Mouse (Mus musculus) NIH3T3 (cell line): ENCODE measurements around the gene Anks1.
A peak's percentile ranks its signal among the peaks of the same experiment; 100 is the strongest.
"Not testable (repeated sequence)": the region's sequence is repeated elsewhere in the genome, so short reads cannot be mapped to it uniquely, and the experiment has no call there.

ENCODE experiments used
- DNase-seq: peaks from one replicate; pipeline ENCODE4 v3.0.0-alpha.2; 2012; ENCODE audit warnings: low read depth

The Anks1 gene

DNA sequence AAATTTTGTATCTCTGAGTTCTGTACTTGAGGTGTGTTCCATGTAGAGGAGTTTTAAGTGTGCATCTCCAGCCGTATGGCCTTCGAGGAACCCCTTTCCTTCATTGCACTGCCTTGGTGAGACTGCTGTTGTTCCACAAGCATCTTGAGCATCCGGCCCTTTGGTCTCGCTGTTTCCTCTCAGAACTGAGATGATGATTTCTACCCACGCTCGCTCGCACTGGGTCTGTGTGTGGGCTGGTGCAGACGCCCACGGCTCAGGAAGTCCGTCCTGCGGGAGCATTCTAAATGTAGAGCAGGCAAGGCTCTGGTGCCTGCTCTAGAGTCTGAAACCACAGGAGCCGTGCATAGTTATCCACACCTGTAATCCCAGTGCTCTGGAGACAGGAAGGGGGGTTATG is 88.1 kb downstream of the Anks1 start:
- no peak for DNase-seq

- DNase-seq = not testable (repeated sequence)
These were observed 90.7 kb downstream of the Anks1 start for GRCm38 (mm10) chr17:27999683-28000273.

- peak; percentile 39 for DNase-seq
These were observed 91.3 kb downstream of the Anks1 start for GRCm38 (mm10) chr17:28000389-28000788.

- peak; percentile 36 for DNase-seq
These were observed 91.7 kb downstream of the Anks1 start for GRCm38 (mm10) chr17:28000851-28001250.

GRCm38 (mm10) chr17:28005393-28005792 is 96.3 kb downstream of the Anks1 start:
- no peak for DNase-seq

DNA sequence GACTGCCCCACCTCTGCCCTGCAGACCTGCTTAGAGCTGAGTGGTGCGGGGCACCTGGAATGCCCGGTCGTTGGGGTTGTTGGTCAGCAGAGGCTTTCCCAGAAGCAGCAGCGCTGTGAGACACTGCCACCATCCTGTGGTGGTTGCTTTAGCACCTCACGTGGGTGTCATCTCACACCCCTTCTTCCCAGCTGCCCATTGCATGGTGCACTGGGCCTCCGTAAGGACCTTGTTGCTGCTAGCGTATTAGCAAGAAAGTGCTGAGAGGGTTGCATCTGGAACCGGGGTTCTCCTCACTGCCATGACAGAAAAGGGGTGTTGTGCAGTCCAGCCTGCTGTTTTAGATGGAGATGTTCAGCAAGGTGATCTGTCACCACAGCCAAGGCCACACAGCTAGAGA is 97.1 kb downstream of the Anks1 start:
- DNase-seq = no peak

DNA sequence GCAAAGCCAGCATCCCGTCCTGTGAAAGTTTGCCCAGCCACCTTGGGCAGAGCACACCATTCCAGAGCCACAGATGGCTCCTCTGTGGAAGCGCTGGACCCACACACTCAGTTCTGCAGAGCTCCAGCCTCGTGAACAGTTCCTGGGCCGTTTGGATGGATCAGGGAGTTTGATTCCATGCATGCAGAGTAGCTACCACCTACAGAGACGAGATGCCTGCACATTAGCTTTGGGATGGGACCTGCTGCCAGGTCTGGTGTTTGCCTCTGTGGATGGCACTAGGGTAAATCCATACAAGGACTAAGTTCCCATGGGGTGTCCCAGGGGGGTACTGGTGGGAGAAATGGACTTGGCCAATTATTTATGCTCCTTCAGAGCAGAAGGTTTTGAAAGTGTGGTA is 97.5 kb downstream of the Anks1 start:
- DNase-seq = no peak

- peak; percentile 27 for DNase-seq
These were observed 98.2 kb downstream of the Anks1 start for GRCm38 (mm10) chr17:28007179-28007811.

DNA sequence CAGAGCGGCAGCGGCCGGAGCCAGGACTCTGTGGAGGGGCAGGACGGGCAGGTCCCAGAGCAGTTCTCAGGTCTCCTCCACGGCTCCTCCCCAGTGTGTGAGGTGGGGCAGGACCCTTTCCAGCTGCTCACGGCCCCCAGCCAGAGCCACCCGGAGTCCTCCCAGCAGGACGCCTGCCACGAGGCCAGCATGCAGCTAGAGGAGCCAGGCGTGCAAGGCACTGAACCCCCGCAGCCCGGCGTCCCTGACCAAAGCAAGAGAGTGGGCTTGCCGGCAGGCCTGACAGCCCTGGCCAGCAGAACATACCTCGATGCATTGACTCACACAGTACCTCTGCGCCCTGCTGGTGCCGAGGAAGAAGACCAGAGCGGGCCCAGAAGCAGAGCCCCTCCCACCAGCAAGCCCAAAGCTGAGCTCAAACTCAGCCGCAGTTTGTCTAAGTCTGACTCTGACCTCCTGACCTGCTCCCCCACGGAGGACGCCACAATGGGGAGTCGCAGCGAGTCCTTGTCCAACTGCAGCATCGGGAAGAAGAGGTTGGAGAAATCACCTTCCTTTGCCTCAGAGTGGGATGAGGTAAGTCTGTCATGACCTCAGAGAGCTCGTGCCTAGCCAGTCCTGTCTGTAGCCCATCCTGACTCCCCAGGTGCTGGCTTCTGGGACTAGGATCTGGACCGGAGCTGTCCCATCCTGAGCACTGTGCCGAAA is 98.9 kb downstream of the Anks1 start:
- no peak for DNase-seq

- no peak for DNase-seq
These were observed 99.5 kb downstream of the Anks1 start for GRCm38 (mm10) chr17:28008565-28008981.

DNA sequence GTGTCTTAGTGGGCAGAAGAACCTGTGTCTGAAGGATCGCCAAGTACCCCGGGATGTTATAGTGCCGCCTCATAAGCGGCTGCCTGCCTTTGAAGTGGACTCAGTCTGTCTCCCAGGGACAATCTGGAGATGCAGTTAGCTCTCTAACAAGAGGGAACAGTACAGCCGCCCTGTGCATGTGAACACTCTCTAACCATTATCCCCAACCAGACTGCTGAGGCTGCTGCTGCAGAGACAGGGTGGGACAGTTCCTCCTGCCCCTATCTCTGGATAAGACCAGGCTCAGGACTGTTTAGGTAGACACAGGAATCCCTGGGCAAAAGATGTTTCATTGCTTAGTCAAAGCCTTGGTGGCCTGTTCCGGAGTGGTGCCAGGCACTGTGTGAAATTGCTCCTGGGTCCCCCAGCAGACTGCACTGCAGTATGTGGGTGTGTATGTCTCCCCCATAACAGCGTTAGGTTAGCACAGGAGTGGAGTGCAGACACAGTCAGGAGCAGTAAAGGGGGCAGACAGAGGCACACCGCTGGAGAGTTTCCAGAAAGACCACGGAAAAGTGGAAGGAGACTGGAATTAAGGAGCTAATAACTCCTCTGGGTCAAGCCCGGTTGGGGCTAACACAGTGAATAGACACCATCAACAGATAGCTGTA is 100.1 kb downstream of the Anks1 start:
- no peak for DNase-seq

DNA sequence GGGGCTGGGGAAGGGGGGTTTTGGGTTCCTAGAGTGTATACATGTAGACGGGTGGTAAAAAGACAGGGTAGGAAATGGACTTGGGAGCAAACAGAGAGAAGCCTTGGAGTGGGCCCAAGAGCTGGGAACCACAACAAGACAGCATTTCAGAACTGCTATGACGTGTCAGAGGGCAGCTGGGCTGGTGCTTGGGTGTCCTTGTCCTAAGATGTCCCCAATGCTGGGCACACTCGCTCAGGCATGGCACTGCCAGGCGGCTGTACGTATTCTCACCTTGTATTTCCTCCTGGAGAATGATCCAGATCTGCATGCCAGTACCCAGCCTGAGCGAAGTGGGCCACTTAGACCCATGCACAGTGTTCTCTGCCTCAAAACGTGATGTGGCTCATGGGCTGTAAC is 100.6 kb downstream of the Anks1 start:
- no peak for DNase-seq

DNA sequence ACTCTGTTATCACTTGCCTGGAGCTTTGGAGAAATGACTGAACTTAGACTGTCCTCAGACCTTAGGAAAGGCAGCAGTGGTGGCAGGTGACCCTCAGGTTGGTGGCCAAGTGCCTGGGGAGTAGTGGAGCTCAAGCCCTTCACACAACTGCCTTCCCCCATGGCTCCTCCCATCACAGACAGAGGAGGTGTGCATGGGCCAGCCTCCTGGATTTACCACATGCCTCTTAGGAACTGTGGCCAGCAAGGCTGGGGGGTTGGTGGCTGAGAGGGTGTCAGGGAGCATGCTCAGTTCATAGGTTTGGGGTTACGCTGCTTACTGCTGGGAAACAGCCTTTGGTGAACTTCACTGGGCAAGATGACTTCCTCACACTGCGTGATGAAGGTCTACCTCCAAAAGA is 101.8 kb downstream of the Anks1 start:
- DNase-seq = no peak

DNA sequence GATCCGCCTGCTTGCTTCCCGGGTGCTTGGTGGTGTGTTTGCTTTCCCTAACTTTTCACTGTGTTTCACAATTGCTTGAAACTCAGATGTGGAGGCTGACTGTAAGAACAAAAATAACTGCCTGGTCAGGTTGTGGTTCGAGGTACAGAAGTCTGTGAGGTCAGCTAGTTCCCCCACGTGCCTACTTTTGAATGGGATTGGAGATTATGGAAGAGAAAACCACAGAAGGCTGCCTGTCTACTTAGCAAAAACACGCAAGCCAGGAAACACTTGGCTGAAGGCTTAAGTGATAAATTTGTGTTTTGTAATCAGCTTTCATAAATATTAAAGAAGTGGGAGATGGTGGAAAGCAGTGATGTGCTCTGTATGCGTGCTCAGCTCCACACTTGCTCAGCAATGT is 103.7 kb downstream of the Anks1 start:
- DNase-seq = peak; percentile 24

GRCm38 (mm10) chr17:28013259-28013875 is 104.3 kb downstream of the Anks1 start:
- peak; percentile 53 for DNase-seq

DNA sequence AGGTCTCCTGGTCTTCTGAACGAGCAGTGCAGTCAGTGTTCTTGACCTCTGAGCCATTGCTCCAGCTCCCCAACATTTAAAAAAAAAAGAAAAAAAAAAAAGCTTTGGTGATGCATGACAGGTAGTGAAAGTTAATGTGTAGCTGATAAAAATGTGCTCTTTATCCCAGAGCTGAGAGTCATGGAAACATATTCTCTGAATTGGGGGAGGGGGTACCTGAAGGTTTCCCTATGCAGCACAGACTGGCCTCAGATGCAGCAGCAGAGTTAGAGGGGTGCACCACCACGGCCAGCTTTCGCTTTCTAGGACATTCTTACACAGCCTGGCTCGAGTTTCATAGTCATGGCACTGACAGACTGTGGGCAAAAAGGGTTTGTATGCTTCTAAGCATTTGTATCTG is 105.3 kb downstream of the Anks1 start:
- no peak for DNase-seq

GRCm38 (mm10) chr17:28015068-28015730 is 106.1 kb downstream of the Anks1 start:
- no peak for DNase-seq

DNA sequence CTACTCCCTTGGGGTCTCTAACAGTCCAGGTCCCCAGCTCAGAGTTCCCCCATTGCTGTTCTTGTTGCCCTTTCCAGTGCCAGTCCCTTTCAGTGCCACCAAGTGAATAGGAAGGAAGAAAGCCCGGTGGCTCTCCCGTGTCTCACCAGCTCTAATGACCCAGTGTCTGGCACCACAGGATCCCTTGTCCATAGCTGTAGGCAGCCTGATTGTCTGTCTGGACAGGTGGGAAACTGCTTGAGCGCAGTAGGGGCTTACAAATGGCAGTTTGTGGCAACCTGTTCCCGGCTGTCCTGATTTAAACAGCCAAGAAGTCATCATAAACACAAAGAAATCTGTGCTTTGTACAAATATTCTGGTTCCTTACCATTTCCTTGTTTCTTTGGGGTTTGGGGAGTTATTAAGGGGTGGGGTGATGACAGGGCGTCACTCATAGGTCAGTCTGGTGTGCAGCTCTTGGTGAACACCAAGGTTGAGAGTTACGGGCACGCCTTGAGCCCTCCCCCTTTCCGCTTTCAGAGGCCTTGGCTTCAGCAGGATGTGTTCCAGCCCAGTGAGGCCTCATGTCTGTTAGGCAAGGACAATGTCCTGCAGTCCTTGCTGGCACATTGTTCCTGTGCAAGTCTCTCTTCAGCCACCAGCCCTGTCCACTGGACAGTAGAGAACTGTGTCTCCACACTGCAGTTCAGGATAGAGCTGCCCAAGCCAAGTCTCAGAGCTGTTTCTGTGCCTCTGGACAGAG is 107.1 kb downstream of the Anks1 start:
- no peak for DNase-seq

DNA sequence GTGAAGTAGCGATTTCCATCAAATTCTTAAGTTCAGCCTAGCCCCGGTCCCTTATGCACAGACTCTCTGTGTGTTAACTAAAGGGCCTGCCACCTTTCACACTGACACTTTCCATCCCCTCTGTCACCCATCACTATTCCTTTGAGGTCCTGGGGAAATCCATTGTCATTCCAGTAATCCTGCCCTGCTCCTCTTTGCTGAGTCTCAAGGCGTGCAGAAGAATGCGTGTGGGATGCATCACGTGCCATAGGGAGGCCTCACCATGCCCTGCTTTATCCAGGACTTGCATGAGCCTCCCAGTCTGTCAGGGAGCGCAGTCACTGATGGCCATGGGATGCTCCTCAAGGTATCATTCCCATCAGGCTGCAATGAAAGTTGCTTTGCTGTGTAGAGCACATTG is 109.2 kb downstream of the Anks1 start:
- no peak for DNase-seq

DNA sequence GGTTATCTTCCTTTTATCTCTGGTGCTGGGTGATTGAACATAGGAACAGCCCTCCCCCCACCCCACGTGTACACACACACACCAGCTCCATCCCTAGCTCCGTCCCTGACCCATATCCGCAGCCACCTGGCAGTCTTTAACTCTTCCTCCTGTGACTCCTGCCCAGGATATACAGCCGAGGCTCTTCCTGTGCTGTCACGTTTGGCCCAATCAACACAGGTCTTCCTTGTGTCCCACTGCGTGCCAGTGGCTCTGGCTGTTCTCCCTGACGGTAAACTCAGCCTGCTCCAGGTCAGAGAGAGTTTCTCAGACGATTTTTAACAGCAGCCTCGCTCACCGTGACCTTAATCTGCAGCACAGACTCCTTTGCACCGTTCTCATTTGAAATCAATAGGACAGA is 109.7 kb downstream of the Anks1 start:
- DNase-seq = no peak
